Mouse (Mus musculus) monocyte, adult 2 months (primary cell): ENCODE data around the gene Gng2.

Experiments
- DNase-seq, 2 experiments: peaks; one replicate each; pipeline ENCODE4 v3.0.0; 2022; ENCODE audit warnings: low spot score in 2 of 2, low read depth in 1 of 2

Gng2 gene

GRCm38 (mm10) chr14:19985107-19985911 lies 7.9 kb upstream of the Gng2 start:
- DNase-seq = peak; percentile 53 to 56

DNA sequence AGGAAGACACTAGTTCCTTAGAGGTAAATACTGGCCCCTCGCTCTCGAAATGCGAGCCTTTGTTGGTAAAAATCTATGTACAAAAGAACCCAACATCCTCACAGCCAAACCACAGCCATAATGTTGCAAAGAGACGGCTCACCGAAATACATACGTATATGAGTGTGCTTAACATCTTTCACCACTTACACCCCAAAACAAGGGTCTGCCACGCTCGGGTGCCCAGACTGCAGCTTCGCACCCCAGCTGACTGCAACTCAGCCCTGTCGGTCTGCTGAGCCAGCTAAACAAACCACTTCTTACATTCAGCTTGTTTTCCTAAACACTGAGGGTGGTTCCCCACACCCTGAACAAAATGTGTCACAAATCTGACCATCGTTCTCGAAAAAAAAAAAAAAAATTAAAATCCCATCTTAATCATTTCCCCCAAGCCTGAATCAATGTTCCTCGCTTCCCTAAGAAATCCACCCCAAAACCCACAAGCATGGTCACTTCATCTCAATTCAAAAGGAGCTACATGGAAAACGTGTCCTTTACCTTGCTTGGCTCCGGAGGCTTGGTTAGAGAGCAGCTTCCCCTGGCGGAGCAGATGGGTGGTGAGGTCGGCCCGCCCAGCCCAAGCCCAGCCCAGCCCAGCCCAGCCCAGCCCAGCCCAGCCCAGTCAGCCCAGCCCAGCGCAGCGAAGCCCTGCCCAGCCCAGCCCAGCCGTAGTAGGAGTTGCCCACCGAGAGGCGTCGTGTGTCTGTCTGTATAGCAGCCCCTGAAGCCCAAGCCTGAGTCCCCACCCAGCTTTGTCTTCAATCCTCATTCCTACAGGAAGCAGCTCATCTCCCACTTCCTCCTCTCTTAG lies 781 bp downstream of the Gng2 start:
- DNase-seq = peak; percentile 39 to 64

- peak; percentile 16 to 45 for DNase-seq
Observed at GRCm38 (mm10) chr14:19974978-19975493, 2.4 kb downstream of the Gng2 start.

- no peak for DNase-seq
Observed at GRCm38 (mm10) chr14:19974429-19974828, 3.0 kb downstream of the Gng2 start.

- peak in 1 of 2 experiments; percentile 6 for DNase-seq
Observed at GRCm38 (mm10) chr14:19972316-19973029, 5.0 kb downstream of the Gng2 start.

GRCm38 (mm10) chr14:19970845-19971244 lies 6.6 kb downstream of the Gng2 start:
- no peak for DNase-seq

- no peak for DNase-seq
Observed at GRCm38 (mm10) chr14:19970106-19970785, 7.2 kb downstream of the Gng2 start.

DNA sequence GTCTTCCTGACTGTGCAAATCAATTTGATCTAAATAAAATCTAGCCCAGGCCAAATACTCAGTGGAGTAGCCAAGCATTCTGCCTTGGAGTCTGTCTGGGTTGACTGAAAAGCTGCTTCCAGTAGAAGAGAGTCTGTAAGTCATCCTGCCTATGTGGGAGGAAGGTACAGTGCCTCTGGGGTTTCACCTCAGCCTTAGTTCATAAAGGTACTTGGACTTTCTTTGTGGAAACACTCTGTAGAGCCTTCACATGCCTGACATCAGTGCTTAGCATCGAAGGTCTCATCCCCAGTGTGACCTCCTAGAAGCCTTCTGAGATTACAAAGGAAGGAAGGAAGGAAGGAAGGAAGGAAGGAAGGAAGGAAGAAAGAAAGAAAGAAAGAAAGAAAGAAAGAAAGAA lies 7.9 kb downstream of the Gng2 start:
- no peak for DNase-seq

DNA sequence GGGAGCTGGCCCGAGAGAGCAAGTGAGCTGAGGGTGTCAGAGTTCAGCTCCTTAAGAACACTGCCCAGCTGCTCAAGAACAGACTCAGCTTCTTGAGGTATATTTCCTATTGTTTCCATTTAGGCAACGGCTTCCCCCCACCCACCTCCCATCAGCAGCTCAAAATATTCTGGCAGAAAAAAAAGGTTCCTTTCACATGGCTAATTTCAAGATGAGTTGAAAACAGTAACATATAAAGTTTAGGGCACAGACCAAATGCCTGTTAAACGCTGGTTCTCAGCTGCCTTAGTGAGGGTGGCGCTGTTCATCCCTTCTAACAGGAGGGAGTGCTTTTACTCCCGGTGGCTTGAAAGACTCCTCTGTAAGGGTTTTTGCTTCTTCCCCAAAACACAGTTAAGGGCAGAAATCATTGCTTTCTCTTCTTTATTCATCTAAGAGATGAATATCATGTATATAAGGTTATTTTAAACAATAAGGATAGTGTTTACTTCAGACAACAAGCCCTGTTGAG lies 8.4 kb downstream of the Gng2 start:
- no peak for DNase-seq

DNA sequence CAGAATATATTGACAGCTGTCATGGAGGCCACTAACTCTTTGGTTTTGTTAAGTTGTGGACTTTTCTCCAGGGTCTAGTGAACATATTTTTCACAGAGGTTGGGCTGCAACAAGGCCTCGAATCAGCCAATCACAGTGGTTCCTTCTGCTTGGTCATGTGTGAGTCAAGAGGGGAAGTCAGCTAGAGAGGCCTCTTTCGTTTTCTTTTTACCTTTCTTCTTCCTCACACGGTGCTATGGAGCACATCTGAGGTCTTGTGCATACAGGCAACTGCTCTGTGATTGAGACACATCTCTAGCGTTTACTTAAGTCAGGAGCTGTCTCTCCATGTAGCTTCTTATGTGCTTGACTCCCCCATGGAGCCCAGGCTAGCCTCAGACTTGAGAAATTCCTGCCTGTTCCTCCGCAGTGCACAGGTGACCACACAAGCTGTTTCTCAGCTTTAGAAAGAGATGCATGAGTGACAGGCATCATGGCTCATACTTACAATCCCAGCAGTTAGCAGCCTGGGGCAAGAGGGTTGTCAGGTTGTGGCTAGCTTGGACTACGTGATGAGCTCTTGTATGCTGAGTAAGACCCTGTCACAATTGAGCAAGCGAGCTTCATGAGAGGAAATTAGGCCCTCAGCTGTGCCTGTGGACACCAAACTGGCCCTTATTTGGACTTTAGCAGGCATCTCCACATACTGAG lies 9.0 kb downstream of the Gng2 start:
- peak; percentile 26 to 30 for DNase-seq

GRCm38 (mm10) chr14:19967482-19967881 lies 9.9 kb downstream of the Gng2 start:
- no peak for DNase-seq

- DNase-seq = no peak
Observed at GRCm38 (mm10) chr14:19963961-19964505, 13.4 kb downstream of the Gng2 start.

- DNase-seq = no peak
Observed at GRCm38 (mm10) chr14:19961924-19962915, 15.2 kb downstream of the Gng2 start.

- no peak for DNase-seq
Observed at GRCm38 (mm10) chr14:19959860-19960259, 17.6 kb downstream of the Gng2 start.

GRCm38 (mm10) chr14:19955077-19955476 lies 22.4 kb downstream of the Gng2 start:
- no peak for DNase-seq

- no peak for DNase-seq
Observed at GRCm38 (mm10) chr14:19950812-19951211, 26.6 kb downstream of the Gng2 start.

DNA sequence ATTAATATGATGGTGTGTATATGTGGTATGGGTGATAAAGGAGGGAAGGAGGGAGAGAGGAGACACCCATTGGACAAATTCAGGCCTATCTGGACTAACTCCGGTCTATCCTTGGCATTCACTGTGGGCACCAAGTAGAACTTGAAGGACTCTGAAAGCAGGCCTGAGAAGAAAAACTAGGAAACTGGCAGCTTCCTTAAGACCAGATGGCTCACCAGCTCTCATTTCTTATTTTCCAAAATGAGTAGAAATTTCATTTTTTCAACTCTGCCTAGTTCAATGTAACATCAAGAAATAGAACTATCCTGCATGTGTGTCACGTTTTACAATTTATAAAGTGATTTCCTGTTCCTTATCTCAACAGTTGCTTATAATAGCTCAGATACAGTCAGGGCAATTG lies 28.0 kb downstream of the Gng2 start:
- DNase-seq = no peak

- DNase-seq = no peak
Observed at GRCm38 (mm10) chr14:19946221-19946620, 31.2 kb downstream of the Gng2 start.
